Mouse (Mus musculus) C2C12 (cell line): ENCODE results near the gene Tm6sf1. TPM values are rescaled to one million over a fixed set of nuclear protein-coding genes. Genes with fewer than 3 reads are reported as not detected.

ENCODE experiments used
- H3K27me3 ChIP-seq: one replicate; pipeline ENCODE4 v1.6.1; 2011; ENCODE audit not compliant: control insufficient read depth, insufficient read depth, insufficient read length
- H3K36me3 ChIP-seq: one replicate; pipeline ENCODE4 v1.6.1; 2011; ENCODE audit not compliant: control insufficient read depth, insufficient read depth
- H3K4me3 ChIP-seq: one replicate; pipeline ENCODE4 v1.5.1; 2011; ENCODE audit warnings: mild to moderate bottlenecking, control low read depth; ENCODE audit not compliant: poor library complexity, insufficient read depth, severe bottlenecking
- H3K79me2 ChIP-seq: one replicate; pipeline ENCODE4 v1.6.1; 2011; ENCODE audit not compliant: control insufficient read depth, insufficient read depth
- H3K79me3 ChIP-seq: one replicate; pipeline ENCODE4 v1.6.1; 2011; ENCODE audit warnings: low read depth, control low read depth
- H3ac ChIP-seq: one replicate; pipeline ENCODE3; 2011; ENCODE audit warnings: low read depth; ENCODE audit not compliant: control insufficient read depth, insufficient read length
- CEBPB ChIP-seq: IDR thresholded peaks from one replicate; pipeline ENCODE4 v1.6.1; 2011; ENCODE audit warnings: low read depth, mild to moderate bottlenecking, control low read depth, moderate library complexity
- CTCF ChIP-seq: IDR thresholded peaks from one replicate; pipeline ENCODE4 v1.5.1; 2011; ENCODE audit not compliant: control insufficient read depth, insufficient read depth, insufficient read length
- FOSL1 ChIP-seq: IDR thresholded peaks from one replicate; pipeline ENCODE4 v1.8.0; 2011; ENCODE audit warnings: mild to moderate bottlenecking, low read length; ENCODE audit not compliant: poor library complexity, insufficient read depth, severe bottlenecking
- MAX ChIP-seq: IDR thresholded peaks from one replicate; pipeline ENCODE4 v1.6.1; 2011; ENCODE audit warnings: mild to moderate bottlenecking, control low read depth
- MYOD1 ChIP-seq: IDR thresholded peaks from one replicate; pipeline ENCODE4 v1.6.1; 2011; ENCODE audit warnings: low read depth; ENCODE audit not compliant: control insufficient read depth, insufficient read length
- MYOG ChIP-seq: IDR thresholded peaks from one replicate; pipeline ENCODE4 v1.6.1; 2011; ENCODE audit not compliant: control insufficient read depth, insufficient read length; ENCODE audit errors: extremely low read depth
- USF1 ChIP-seq: IDR thresholded peaks from one replicate; pipeline ENCODE4 v1.6.1; 2011; ENCODE audit warnings: low read depth, mild to moderate bottlenecking, control low read depth, moderate library complexity
- polyA plus RNA-seq: library from polyadenylated mRNA; unstranded; fragments of >200 nt; fragmentation: generic; extraction: Trizol; gene quantifications from one replicate; pipeline ENCODE4 v1.2.1, GENCODE M21; 2012; ENCODE audit warnings: missing spikeins

Gene Tm6sf1
- polyA plus RNA-seq, 1 experiment = 0.05 TPM

GRCm38 (mm10) chr7:81920314-81920713, 61.5 kb downstream of the Tm6sf1 start:
- H3K36me3 ChIP-seq = no peaks in the 10 kb centered on the region
- no peaks in the 10 kb centered on the region for H3K79me2 ChIP-seq
- TF ChIP-seq MYOD1 = no peak
- peaks cover 4% of the 10 kb centered on the region for H3K27me3 ChIP-seq
- H3K79me3 ChIP-seq = no peaks in the 10 kb centered on the region
- H3ac ChIP-seq = no peak overlapping the region
- H3K4me3 ChIP-seq = no peak overlapping the region

GRCm38 (mm10) chr7:81921379-81921952, 62.7 kb downstream of the Tm6sf1 start:
- no peaks in the 10 kb centered on the region for H3K36me3 ChIP-seq
- H3K4me3 ChIP-seq = no peak overlapping the region
- H3K79me3 ChIP-seq = no peaks in the 10 kb centered on the region
- TF ChIP-seq MYOG (no peak), CTCF (no peak), MAX (no peak), CEBPB (no peak), MYOD1 (no peak), USF1 (no peak), FOSL1 (no peak)
- H3K27me3 ChIP-seq = peaks cover 4% of the 10 kb centered on the region
- H3ac ChIP-seq = no peak overlapping the region
- no peaks in the 10 kb centered on the region for H3K79me2 ChIP-seq

GRCm38 (mm10) chr7:81928998-81929397, 70.2 kb downstream of the Tm6sf1 start:
- Histone ChIP-seq H3K79me3 (no peaks in the 10 kb centered on the region), H3K27me3 (peaks cover 9% of the 10 kb centered on the region), H3K36me3 (no peaks in the 10 kb centered on the region), H3K79me2 (no peaks in the 10 kb centered on the region), H3ac (no peak overlapping the region), H3K4me3 (no peak overlapping the region)
- TF ChIP-seq FOSL1 = no peak
- TF ChIP-seq MYOD1 = no peak
- no peak for TF ChIP-seq MYOG
- no peak for TF ChIP-seq USF1
- TF ChIP-seq CTCF = no peak
- no peak for TF ChIP-seq MAX
- no peak for TF ChIP-seq CEBPB

GRCm38 (mm10) chr7:81932521-81933045, 73.8 kb downstream of the Tm6sf1 start:
- H3K4me3 ChIP-seq = no peak overlapping the region

DNA sequence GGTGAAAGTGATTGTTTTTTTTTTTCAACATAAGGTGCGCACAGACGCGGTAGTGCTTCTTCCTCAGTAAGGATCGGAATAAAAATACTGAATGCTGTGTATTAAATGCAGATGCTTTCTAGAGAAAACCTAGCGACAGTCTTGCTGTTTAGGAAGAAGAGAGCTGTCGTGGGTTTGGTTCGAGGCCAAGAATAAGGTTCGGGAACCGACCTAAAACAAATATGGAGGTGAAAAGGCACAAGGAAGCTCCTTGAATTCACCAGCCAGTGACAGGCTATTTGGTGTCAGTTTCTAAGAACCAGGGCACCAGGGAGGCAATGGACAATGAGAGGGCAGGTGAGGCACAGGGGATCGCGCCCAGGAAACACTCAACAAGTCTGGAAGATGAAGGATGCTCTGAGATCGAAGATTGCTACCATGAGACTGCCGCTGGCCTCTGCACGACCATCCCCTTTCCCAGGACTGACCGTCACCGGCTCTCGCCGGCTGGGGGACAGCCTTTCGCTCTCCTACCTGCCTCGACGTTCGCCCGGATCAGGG, 74.3 kb downstream of the Tm6sf1 start:
- H3K79me3 ChIP-seq = no peaks in the 10 kb centered on the region
- H3K27me3 ChIP-seq = peaks cover 15% of the 10 kb centered on the region
- H3K4me3 ChIP-seq = no peak overlapping the region
- H3K36me3 ChIP-seq = no peaks in the 10 kb centered on the region
- TF ChIP-seq CTCF (no peak), MAX (no peak), MYOD1 (no peak), MYOG (no peak), CEBPB (no peak), FOSL1 (no peak), USF1 (no peak)
- no peak overlapping the region for H3ac ChIP-seq
- no peaks in the 10 kb centered on the region for H3K79me2 ChIP-seq

More at GRCm38 (mm10) chr7:81932521-81933045, 73.8 kb downstream of the Tm6sf1 start:
- TF ChIP-seq FOSL1 (no peak), MAX (no peak), MYOG (no peak), MYOD1 (no peak), USF1 (no peak), CEBPB (no peak), CTCF (no peak)
- no peaks in the 10 kb centered on the region for H3K79me3 ChIP-seq
- no peak overlapping the region for H3ac ChIP-seq
- H3K27me3 ChIP-seq = peaks cover 15% of the 10 kb centered on the region
- H3K79me2 ChIP-seq = no peaks in the 10 kb centered on the region
- H3K36me3 ChIP-seq = no peaks in the 10 kb centered on the region

DNA sequence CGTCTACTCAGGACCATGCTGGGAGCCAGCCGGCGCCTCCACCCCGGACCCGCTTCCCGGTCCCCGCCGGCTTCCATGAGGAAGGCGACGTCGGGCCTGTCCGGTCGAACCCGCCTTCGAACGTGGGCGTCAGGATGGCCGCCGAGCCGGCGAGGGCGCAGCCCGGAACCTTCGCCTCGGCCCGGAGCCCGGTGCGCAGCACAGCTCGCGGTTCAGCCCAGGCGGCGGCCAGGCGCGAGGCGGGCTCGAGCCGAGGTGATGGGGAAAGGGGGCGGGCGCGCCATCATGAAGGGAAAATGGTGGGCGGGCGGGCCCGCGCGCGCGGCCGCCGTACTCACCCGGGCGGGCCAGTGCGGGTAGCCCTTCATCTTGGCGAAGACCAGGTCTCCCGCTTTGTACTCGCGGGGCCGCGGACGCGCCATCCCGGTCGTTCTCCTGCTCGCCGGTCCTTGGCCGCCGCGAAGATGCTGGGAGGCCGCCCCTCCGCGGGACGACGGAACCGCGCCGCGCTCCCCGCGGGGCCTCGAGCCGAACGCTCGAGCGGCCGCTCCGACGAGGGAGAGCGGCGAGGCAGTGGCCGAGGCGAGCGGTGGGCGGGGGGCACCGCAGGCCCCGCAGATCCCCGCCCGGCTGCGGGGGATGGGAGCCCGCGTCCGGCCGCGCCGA, 74.9 kb downstream of the Tm6sf1 start:
- TF ChIP-seq CEBPB (no peak), CTCF (no peak), USF1 (no peak), FOSL1 (no peak), MYOD1 (no peak), MYOG (no peak), MAX (no peak)
- no peak overlapping the region for H3ac ChIP-seq
- H3K36me3 ChIP-seq = no peaks in the 10 kb centered on the region
- no peak overlapping the region for H3K4me3 ChIP-seq
- no peaks in the 10 kb centered on the region for H3K79me3 ChIP-seq
- H3K27me3 ChIP-seq = peaks cover 17% of the 10 kb centered on the region
- H3K79me2 ChIP-seq = no peaks in the 10 kb centered on the region

Other genes starting within 250 kb of the Tm6sf1 start
- gene Homer2, start 151.5 kb upstream of the Tm6sf1 start, polyA plus RNA-seq = 0.05 TPM
- gene Ramac, start 96.1 kb upstream of the Tm6sf1 start, polyA plus RNA-seq = 14.8 TPM
- 34.3 TPM for gene 3110040N11Rik, start 69.5 kb upstream of the Tm6sf1 start, polyA plus RNA-seq
- gene Btbd1, start 29.6 kb upstream of the Tm6sf1 start, polyA plus RNA-seq = 35.6 TPM
- gene Gm10160, start 3.2 kb upstream of the Tm6sf1 start, polyA plus RNA-seq = not detected
- gene Hdgfl3, start 75.5 kb downstream of the Tm6sf1 start, polyA plus RNA-seq = not detected
- 0.06 TPM for gene Bnc1, start 133.3 kb downstream of the Tm6sf1 start, polyA plus RNA-seq